21 mouse cellular contexts compared by ENCODE assay signal in the genomic region with DNA sequence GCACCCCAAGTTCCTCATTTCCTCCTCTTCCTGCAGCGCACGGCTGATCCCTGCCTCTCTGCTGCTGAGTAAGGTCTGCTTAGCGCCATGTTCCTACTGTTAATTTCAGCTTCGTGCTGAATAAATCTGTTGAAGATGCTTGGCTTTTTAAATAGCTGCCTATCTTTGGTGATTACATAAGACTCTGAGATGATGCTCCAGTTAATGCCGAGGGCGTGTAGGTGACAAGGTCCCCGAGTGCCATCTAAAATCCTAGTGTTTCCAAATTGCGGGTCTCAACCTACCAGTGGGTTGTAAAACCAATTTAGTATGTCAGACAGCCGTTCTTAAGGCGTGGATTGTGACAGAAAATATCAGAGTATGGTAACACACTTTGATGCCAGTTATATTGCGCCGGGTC.
"Had no signal": no experiment of that assay in that cellular context is flagged by ENCODE, and none has a peak within 500 bp of the region (broad histone marks: within the 10 kb centered on the region; RNA-seq: fewer than 3 reads in every experiment).

No protein-coding gene starts in this region.

- H3K4me2 ChIP-seq: limb, embryonic 12.5 days; liver, embryonic 12.5 days; liver, embryonic 15.5 days; lung, embryonic 15.5 days; midbrain, embryonic 12.5 days had no signal

- H3K36me3 ChIP-seq: limb, embryonic 12.5 days; liver, embryonic 12.5 days; liver, embryonic 15.5 days; lung, embryonic 15.5 days; midbrain, embryonic 12.5 days had no signal

- H3K27ac ChIP-seq: limb, embryonic 12.5 days; liver, embryonic 12.5 days; liver, embryonic 15.5 days; lung, embryonic 15.5 days; midbrain, embryonic 12.5 days; stomach, postnatal 0 days had no signal

- H3K9ac ChIP-seq: limb, embryonic 12.5 days; liver, embryonic 12.5 days; liver, embryonic 15.5 days; lung, embryonic 15.5 days; midbrain, embryonic 12.5 days had no signal

- ATAC-seq: intestine, embryonic 16.5 days; midbrain, embryonic 16.5 days had no signal

- DNase-seq: kidney, adult 18-20 months; kidney, adult 9 months; kidney, postnatal 14 days; kidney, postnatal 4 days; liver; lung, adult 18-20 months; lung, postnatal 10 days; lung, postnatal 36 days; retina, postnatal 1 day; right cerebral cortex, postnatal 14 days; right cerebral cortex, postnatal 4 days; thymus, postnatal 36 days had no signal

- H3K9me3 ChIP-seq: limb, embryonic 12.5 days; liver, embryonic 12.5 days; liver, embryonic 15.5 days; lung, embryonic 15.5 days had no signal

- H3K4me3 ChIP-seq: limb, embryonic 12.5 days; liver, embryonic 12.5 days; liver, embryonic 15.5 days; lung, embryonic 15.5 days; midbrain, embryonic 12.5 days; myocyte had no signal

- H3K27me3 ChIP-seq: limb, embryonic 12.5 days; liver, embryonic 12.5 days; liver, embryonic 15.5 days; lung, embryonic 15.5 days; midbrain, embryonic 12.5 days had no signal
